Mouse (Mus musculus): ENCODE measurements around the gene Klf2.

DNA sequence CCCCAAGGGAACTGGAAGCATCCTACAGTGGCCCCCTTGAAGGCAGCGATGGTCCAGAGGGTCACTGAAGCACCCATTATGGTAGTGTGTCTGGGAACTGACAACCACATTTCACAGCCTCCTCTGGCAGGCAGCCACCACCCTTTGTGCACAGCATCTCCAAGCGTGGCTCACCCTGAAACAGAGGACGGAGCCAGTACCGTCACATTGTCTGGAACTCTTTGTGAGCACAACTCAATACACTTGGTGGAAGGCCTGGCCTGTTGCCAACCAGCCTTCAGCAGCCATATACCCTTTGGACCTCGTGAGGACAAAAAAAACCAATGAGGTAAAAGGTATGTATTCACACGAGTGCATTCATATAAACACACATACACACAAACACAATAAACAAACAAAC lies 10.6 kb upstream of the Klf2 start:
- no peak for TF ChIP-seq TAL1 (conservative IDR thresholded peaks at IDR 0.05; ENCODE audit: low read depth, low read length)
- TF ChIP-seq CTCF (IDR thresholded peaks at IDR 0.05; ENCODE audit: low read depth, low read length), result no peak
- no peak for TF ChIP-seq POLR2AphosphoS5 (IDR thresholded peaks at IDR 0.05; ENCODE audit: insufficient replicate concordance, low read depth, low read length)

Measured in G1E (cell line).